Mouse (Mus musculus) adipocyte (in vitro differentiated cells): Measurements from ENCODE around the gene Avl9.

ENCODE experiments used
- DNase-seq: peaks from one replicate; pipeline ENCODE4 v3.0.0-alpha.2; 2016; ENCODE audit warnings: low spot score

The Avl9 gene

DNA sequence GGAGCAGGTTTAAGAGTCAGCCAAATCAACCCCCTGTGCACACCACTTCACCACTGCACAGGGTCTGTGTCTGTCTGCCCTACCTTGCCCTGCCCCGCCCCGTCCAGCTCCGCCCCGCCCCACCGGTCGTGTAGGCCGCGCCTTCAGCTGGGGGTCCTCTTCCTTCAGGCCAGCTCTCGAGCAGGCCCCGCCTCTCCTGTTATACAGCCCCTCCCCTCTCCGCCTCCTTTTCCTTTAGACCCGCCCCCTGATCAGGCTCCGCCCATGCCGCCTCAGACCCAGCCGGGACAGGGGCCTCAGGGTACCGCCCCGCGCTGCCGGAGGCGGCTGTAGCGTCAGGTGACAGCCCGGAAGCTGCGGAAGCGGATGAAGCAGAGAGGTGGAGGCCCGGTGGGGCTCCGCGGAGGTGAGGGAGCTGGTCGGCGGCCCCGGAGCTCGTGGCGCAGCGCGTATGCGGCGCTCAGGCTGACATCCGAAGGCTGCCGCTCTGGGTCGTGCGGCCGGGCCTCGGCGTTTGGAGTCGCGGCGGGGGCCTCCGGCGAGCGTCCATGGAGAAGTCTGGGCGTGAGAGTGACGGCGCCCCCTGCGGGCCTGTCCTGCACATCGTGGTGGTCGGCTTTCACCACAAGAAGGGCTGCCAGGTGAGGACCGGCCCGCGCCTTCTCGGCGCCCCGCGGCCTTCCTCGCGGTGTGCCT is at the start of gene Avl9:
TSS of gene Avl9 (plus strand) at position 326 of the 696 bp plus-strand sequence.
- DNase-seq: peak; percentile 98

DNA sequence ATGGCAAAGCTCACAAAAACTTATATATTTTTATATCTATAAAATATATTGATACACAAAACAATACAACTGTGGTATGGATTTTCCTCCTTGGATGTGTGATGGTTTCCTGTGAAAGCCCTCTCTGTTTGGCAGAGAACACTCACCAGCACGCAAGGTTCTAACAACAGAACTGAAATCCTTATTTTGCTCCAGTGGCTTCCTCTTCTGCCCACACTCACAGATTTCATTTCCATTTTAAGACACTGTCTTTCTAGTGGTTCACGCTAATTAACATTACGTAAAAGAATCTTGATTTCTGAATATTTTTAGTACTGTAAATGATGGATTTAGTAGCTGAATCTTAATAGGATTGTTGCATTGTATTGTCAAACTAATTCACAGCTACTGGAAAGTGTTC is 26.5 kb upstream of the Avl9 start:
- no peak for DNase-seq

DNA sequence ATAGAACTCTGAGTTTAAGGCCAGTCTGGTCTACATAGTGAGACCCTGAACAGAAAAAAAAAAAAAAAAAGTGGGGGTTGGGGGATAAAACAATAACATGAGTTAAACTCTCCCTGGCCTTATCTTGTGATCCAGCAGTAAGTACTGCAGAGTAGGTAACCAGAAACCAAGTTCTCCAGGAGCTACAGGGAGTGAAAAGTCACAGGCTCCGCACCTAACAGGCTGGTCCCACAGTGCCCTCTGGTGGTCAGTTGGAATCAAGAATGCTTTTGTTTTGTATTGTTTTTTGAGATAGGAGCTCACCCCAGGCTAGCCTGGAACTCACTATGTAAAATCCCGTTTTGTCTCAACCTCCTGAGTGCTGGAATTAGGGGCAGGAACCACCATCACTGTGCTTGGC is 23.5 kb upstream of the Avl9 start:
- peak; percentile 76 for DNase-seq

DNA sequence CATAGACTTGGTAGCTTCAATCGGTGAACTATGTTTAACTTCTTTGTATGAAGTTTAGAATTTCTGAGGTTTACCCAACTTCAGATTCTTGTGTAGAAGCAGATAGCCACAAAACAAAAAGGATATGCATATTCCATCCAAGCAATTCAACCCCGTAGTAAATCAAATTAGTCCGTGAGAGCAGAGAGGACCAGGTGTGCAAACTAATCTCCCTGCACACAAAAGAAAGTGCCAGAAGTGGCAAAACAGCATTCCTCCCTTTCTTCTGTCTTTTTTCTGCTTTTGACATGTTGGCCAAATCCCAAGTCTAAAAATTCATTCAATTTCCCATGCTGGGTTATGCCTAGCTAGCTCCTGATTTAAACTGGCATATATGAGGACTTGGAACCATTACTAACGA is 22.3 kb upstream of the Avl9 start:
- no peak for DNase-seq

DNA sequence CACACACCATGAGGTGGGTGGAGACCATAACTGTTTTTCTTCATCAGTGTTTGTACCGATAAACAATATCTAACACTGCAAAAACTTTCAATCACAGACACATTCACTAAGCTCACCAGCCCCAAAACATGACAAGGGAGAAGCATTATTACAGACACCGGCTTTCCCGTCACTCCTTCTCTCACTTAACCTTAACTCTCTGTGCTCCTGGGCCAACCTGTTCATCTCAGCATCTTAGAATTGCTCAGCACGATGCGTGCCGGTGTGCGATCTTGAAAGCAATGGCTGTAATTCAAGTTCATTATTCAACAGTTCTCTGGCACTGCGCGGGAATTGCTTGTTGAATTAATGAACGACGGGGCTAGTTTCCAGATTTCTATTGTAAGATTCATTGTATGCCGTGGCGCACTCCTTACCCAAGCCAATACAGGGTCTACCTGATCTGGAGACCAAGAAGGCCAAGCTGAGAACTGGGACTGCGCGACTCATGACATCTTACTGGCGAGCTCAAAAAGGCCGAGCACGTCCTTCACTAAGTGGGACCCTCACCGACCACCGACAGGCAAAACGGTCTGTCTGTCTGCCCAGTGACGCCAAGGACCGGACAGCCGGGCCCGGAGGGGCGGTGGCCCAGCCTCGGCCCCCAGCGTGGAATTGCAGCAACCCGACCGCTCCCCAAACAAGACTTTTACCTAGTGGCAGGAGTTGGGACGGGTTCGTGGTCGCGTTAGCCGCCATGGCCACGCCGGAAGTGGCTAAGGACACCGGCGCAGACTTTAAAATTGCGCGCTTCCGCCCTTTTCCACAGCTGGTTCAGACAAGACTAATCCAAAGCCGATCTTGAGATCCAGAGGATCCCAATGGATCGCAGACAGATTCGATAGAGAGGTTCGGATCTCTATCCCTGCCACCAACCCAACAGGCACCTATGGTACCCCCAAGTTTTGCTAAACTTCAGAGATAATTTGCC is 10.5 kb upstream of the Avl9 start, which contains the start of gene Lsm5:
TSS of gene Lsm5 (minus strand) at position 780 of the 970 bp plus-strand sequence.
- DNase-seq: peak; percentile 95

DNA sequence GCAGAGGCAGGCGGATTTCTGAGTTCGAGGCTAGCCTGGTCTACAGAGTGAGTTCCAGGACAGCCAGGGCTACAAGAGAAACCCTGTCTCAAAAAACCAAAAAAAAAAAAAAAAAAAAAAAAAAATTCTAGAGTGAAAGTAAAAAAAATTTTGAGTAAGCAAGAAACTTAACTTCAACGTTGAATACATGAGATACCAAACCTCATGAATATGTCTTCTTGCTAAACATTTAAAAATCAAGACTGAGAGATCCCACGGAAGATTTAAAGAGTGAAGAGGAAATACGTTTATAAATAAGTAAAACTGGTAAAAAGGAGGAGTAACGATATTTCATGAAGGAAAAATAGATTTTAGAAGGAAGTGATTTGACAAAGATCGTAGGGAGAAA is 519 bp upstream of the Avl9 start:
- DNase-seq: no peak

DNA sequence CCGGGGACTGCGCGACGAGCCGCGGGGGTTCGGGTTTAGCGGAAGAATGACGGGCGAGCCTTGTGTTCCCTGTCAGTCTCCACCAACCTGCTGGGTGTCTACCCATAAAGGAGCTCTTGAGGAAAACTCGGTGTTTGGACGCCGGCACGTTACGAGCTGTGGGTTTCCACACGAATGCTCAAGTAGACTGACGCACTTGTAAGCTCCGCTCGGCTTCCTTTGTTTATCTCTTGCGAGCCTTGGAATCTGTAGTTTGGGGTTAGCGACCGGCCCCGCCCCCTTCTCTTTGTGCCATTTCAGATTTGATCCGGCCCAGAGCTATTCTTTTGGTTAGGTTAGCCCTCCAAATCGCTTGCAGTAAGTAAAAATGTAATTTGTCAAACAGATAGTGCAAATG is 569 bp downstream of the Avl9 start:
- peak; percentile 81 for DNase-seq

DNA sequence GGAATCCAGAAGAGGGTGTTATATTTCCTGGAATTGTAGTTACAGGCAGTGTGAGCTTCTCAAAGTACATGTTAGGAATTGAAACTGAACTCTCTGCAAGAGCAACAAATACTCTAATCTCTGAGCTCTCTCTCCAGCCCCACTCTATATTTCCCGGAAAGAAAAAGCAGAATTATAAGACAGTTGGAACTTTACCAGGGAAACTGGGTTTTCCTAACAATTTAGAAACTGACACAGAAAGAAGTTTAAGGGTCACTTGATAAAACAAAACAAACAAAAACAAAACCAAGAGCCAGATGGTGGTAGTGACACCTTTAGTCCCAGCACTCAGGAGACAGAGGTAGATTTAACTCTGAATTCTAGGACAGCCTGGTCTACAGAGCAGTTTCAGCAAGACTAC is 4.4 kb downstream of the Avl9 start:
- peak; percentile 60 for DNase-seq

DNA sequence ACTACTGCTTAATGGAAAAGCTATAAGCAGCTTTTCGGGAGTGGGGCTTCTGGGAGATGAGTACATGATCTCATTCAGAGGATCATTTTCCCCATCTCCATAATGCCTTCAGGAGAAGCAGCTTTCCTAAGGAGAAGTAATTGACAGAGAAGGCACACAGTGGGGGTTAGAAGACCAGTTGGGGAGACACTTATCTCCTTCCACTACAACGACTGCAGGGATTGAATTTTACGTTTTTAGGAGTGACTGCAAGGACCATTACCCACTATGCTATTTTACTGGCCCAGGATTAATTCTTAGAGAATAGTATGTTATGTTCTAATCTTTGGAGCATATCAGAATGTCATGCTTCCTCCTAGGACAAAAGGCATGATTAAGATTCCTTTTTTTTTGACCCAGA is 6.2 kb downstream of the Avl9 start:
- no peak for DNase-seq

DNA sequence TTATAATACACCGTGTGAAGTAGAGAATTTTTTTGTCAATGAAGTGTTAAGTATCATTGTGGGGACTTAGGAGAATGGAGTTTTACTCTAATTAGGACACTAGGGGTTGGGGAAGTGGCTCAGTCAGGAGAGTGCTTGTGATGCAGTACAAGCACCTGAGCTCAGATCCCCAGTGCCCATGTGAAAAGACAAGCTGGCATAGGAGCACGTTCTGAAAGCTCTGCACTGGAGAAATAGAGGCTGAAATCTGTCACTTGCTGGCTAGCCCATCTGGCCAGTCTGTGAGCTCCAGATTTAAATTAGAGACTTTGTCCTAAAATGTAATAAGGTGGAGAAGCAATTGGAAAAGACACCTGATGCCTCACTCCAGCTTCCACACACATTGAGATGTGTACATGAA is 17.8 kb downstream of the Avl9 start:
- DNase-seq: no peak

DNA sequence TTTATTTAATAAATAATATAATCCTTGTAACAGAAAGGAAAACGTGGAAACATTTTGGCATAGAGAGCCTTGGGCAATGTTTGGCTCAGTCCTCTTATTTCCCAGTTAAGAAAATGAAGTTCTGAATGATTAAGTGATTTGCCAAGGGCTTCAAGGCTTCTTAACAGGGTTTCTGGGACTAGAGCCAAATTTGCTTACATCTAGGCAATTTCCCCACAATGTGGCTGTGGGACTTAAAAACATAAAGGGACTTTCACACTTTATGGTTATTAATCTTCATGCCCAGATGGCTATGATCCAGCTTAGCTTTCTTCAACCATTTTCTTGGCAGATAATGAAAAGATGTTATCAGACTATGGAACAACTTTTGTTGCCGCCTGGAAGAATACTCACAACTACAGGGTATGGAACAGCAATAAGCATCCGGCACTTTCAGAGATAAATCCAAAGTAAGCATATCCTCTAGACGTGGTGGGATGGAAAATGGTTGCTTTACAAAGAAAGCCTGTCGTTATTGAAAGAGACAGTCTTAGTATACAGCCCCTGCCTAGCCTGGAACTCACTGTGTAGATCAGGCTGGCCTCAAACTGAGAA is 31.3 kb downstream of the Avl9 start:
- peak; percentile 85 for DNase-seq

DNA sequence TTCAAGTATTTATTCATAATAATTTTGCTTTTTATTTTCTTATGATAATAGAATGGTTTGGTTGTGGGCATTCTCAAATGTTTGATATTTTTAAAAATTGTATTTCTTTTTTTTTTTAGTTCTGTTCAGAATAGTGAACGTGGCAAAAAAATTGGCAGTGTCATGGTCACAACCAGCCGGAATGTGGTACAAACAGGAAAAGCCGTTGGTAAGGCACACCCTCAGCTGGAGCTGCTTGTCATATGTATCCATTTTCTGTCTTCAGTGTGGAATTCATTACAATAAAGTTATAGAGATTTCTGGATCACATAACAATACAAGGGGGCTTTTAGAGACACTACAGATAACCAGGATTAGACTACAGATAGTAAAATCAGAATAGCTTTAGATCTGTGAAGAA is 39.0 kb downstream of the Avl9 start:
- DNase-seq: no peak

DNA sequence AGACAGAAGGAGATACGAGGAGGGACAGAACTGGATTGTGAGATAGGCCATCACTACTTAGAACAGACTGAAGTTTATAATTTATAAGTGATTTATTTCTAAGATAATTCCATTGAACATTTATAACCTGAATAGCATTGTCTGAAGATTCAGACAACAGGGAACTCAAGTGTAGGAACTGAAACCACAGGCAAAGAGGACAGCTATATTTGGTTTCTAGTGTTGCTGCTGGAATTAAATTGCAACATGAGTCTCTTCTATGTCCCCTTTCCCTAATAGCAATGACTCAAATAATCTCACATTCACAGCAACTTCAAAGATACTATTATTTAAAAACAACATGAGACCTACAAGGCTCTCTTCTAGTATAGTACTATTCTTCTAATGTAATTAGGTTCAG is 41.4 kb downstream of the Avl9 start:
- no peak for DNase-seq

DNA sequence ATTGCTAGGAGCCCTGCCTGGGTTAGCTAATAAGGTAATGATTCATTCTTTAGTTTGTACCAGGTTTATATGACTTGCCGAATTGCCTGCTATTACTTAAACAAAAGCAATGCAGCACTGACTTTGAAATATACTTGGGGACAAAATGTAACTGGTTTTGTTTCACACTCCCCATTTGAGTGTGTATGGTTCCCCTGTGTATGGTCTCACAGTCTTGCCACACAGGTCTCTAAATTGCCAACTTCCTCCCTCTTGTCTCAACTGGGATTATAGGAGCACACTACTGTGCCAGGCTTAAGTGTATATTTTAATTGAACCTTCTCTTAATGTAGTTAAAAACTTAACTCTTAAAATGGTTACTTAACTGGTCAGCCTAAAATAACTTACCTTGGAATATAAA is 44.6 kb downstream of the Avl9 start:
- no peak for DNase-seq

DNA sequence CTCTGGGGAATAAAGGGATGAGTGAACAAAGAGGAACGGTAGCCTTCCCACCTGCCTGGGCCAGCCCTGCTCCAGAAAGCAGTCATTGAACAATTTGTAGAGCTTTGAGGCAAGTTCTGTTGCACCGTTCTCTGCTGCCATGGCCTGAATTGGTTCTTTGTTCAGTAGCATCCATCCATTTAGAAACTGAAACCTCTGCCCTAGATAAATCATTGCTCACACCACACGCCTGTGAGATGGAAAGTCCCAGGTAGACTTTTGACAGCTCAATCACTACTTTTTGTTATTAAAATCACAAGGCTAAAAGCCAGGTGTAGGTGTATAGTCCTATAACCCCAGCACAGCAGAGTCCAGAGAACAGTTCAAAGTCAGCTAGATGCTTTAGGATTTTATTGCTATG is 50.6 kb downstream of the Avl9 start:
- DNase-seq: no peak

DNA sequence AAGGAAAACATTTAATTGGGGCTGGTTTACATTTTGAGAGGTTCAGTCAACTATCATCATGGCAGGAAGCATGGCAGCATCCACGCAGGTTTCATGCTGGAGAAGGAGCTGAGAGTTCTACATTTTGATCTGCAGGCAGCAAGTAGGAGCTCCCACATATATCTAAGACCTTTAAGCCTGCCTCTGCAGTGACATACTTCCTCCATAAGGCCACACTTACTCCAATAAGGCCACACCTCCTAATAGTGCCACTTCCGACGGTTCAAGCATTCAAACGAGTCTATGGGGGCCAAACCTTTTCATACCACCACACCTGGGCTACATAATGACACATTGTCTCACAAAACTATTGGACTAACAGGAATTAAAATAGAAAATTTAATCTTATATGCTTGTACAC is 51.0 kb downstream of the Avl9 start:
- DNase-seq: no peak

DNA sequence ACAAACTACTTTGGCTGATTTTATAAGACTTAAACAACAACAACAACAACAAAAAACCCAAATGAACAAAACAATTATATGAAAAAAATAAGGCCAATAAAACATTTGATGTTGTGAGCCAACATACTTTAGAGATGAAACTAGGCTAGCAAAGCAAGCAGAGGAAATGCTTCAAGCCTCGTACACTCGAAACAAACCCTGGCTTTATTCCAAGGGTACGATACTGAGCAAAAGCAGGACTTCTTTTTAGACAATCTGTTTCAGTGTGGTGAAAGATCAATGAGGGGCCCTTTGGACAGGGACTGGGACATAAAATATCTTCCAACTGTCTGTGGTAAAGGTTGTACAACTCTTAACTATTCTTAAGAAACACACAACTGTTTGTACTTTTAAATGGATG is 61.1 kb downstream of the Avl9 start:
- DNase-seq: peak; percentile 63

DNA sequence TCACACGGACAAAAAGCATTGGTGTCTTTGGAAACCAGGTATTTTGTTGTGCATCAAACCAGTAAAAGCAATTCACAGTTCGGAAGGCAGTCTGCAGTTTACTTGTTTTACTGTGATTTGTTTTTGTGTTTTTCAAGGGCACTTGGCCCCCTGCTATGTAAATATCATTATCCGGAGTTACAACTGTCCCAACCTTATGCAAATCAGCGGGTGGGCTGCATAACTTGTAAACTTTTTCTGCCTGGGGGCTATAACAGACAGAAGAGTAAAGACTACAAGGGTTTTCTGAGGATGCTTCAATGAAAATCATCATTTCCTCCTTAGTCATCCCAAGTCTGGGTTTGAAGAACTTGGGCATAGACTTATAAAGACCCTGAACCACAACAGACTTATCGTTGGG is 64.9 kb downstream of the Avl9 start:
- DNase-seq: no peak

DNA sequence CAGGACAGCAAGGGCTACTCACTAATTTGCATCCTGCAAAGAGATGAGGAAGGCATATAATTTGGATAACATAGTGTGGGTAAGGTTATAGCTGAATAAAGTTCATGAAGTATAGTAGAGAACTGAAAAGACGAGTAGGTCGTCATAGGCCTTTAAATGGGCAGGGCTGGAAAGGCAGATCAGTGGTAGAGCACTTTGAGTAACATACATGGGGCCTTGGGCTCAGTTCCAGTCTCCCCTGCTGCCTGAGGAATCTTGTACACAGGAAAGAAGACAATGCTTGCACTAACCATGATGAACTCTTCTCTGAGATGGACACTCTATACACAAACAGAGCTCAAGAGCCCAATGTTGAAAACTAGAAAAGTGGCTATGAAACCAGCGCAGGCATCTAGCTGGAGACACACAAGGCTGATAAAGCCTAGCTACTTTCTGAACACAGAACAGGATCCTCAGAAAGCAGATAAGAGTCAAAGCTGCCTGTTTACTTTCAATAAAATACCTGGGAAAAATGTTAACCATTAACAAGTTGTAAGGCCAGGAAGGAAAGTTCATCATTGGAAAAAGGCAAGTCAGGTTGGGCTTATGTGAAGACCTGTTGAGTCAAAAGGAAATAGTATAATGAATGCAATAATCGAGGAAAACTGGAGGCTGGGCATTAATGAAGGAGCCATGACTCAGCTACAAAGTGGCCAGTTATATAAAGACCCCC is 69.0 kb downstream of the Avl9 start:
- DNase-seq: no peak

DNA sequence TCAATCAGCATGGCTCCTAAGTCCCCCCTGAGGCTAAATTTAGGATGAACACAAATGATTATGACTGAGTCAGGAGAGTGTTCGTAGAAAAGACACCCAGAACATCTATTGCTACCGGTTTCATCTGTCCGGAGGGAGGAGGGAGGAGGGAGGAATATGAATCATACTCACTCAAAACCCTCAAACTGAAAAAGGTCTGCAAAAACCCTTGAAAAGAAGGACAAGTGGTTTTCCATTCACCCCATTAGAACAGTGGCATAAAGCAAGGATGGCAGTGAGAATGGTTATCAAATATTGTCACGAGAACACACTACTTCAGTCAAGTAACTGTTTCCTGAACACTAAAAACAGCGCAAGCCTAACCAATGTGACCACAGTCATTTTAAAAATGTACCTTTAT is 70.4 kb downstream of the Avl9 start:
- no peak for DNase-seq

DNA sequence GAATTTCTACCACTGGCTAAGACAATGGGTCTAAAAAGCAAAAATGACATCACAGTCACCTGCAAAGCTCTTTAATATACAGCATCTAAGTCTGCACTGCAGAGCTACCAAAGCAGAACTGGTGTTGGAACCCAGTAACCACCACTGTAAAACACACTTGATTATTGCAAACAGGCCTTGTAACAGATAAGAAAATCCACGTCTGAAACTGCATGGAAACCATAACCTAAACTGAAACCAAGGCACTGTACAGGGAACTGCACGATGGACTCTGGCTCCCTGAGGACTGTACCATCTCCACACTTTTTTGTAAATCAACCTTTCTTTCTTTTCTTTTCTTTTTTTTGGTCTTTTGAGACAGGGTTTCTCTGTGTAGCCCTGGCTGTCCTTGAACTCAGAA is 73.0 kb downstream of the Avl9 start:
- no peak for DNase-seq

DNA sequence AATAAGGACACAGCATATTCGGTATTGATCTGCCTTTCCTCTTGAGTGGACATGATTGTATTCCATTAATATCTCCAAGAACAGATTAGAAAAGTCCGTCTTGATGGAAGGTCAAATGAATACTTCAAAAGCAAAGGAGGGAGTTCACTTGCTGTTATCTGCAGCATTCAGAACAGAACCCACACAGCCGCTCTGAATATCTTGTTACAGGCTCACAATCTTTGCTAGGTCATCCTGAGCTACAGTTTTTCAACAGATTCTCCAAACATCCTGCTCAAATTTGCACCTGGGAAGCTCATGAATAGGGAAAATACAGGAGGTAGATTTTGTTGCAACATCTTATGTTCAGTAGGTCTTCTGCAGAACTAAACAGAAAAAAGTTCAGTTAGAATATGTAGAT is 74.6 kb downstream of the Avl9 start:
- no peak for DNase-seq
